Mouse (Mus musculus) intestine, postnatal 0 days (tissue): Measurements from ENCODE around the gene Rpn1. TPM values are rescaled to one million over a fixed set of nuclear protein-coding genes. Genes with fewer than 3 reads are reported as not detected.

Experiments used
- ATAC-seq: fragments of 200-750 bp; cut with Nextera tagmentation; 2 replicates; pipeline ENCODE4 v1.8.0; 2017; ENCODE audit warnings: mild to moderate bottlenecking, moderate TSS enrichment, moderate library complexity
- H3K27ac ChIP-seq: fragments of 300-500 bp; sonication (generic); 2 replicates; pipeline ENCODE4 v1.5.1; 2014; ENCODE audit warnings: mild to moderate bottlenecking, low read depth, low read length, moderate library complexity
- H3K27me3 ChIP-seq: fragments of 300-500 bp; sonication (generic); replicated peaks from 2 replicates; pipeline ENCODE4 v1.6.1; 2014; ENCODE audit warnings: low read length, mixed read lengths; ENCODE audit not compliant: control insufficient read depth, insufficient read depth
- H3K36me3 ChIP-seq: fragments of 300-500 bp; sonication (generic); 2 replicates; pipeline ENCODE4 v1.6.1; 2014; ENCODE audit warnings: mild to moderate bottlenecking, moderate library complexity; ENCODE audit not compliant: control insufficient read depth, insufficient read depth
- H3K4me1 ChIP-seq: fragments of 300-500 bp; sonication (generic); replicated peaks from 2 replicates; pipeline ENCODE4 v1.6.1; 2014; ENCODE audit warnings: antibody characterized with exemption, low read length, mixed read lengths; ENCODE audit not compliant: control insufficient read depth, insufficient read depth
- H3K4me2 ChIP-seq: fragments of 300-500 bp; sonication (generic); replicated peaks from 2 replicates; pipeline ENCODE4 v1.6.1; 2014; ENCODE audit warnings: low read depth, mild to moderate bottlenecking, moderate library complexity
- H3K4me3 ChIP-seq: fragments of 300-500 bp; sonication (generic); 2 replicates; pipeline ENCODE4 v1.5.1; 2014; ENCODE audit warnings: low read depth, low read length
- H3K9ac ChIP-seq: fragments of 300-500 bp; sonication (generic); 2 replicates; pipeline ENCODE4 v1.6.1; 2014; ENCODE audit warnings: mild to moderate bottlenecking, low read depth, low read length
- H3K9me3 ChIP-seq: fragments of 300-500 bp; sonication (generic); 2 replicates; pipeline ENCODE4 v1.6.1; 2016; ENCODE audit warnings: mixed run types; ENCODE audit not compliant: control insufficient read depth
- CTCF ChIP-seq: sonication (generic); IDR thresholded peaks from 2 replicates; pipeline ENCODE4 v1.5.1; 2016; ENCODE audit warnings: low read depth, mild to moderate bottlenecking, control low read depth, antibody characterized with exemption, moderate library complexity
- WGBS: fragments of 180-500 bp; shearing (Covaris S2); extraction: QIAGEN DNeasy Blood & Tissue Kit; methylation state at CpG from one replicate; pipeline ENCODE4 v1.1.7; 2014; 5-methylcytosine and 5-hydroxymethylcytosine counted together
- polyA plus RNA-seq: library from polyadenylated mRNA; unstranded; fragments of >200 nt; fragmentation: Nextera tagmentation; extraction: Ambion mirVana; gene quantifications from 2 replicates; pipeline ENCODE4 v1.2.1, GENCODE M21; 2015

Gene Rpn1
- polyA plus RNA-seq, 1 experiment from 2014 or later: 184 TPM

GRCm38 (mm10) chr6:88044577-88045405 is 39.5 kb upstream of the Rpn1 start, which contains the start of gene Rab7:
Gene Rab7 (minus strand): TSS chr6:88045270.
- no peaks in the 10 kb centered on the region for H3K36me3 ChIP-seq
- peak within 1 kb of the TSS; percentile 100 for H3K9ac ChIP-seq
- under 1% methylated on average over 78 of the region's 82 CpGs for WGBS
- no peak for TF ChIP-seq CTCF
- H3K4me3 ChIP-seq: peak within 1 kb of the TSS; percentile 91
- peak within 1 kb of the TSS; percentile 69 for H3K4me2 ChIP-seq
- H3K9me3 ChIP-seq: no peaks in the 10 kb centered on the region
- peak; percentile 88 for ATAC-seq
- peaks cover 10% of the 10 kb centered on the region; the same call in 1 of the 2 replicates for H3K4me1 ChIP-seq
- no peaks in the 10 kb centered on the region for H3K27me3 ChIP-seq
- H3K27ac ChIP-seq: peak within 1 kb of the TSS; percentile 96

GRCm38 (mm10) chr6:88045406-88045766 is 38.9 kb upstream of the Rpn1 start:
- 30% methylated on average over 3 of the region's 3 CpGs for WGBS
- Histone ChIP-seq H3K27me3 (no peaks in the 10 kb centered on the region), H3K9me3 (no peaks in the 10 kb centered on the region), H3K4me1 (peaks cover 10% of the 10 kb centered on the region; the same call in 1 of the 2 replicates), H3K4me2 (peak overlapping the region; percentile 69; the same call in 1 of the 2 replicates), H3K4me3 (no peak overlapping the region; the same call in 1 of the 2 replicates), H3K36me3 (no peaks in the 10 kb centered on the region), H3K27ac (no peak overlapping the region; the same call in 1 of the 2 replicates), H3K9ac (no peak overlapping the region)
- no peak for TF ChIP-seq CTCF
- no peak for ATAC-seq

- 53% methylated on average over 5 of the region's 5 CpGs for WGBS
- no peak for TF ChIP-seq CTCF
- no peak overlapping the region for H3K4me3 ChIP-seq
- no peaks in the 10 kb centered on the region for H3K9me3 ChIP-seq
- ATAC-seq: no peak
- no peak overlapping the region for H3K9ac ChIP-seq
- H3K27ac ChIP-seq: 0 out of 2 replicates have a peak overlapping the region, but pooled peaks have one; percentile 37
- H3K4me2 ChIP-seq: no peak overlapping the region
- H3K27me3 ChIP-seq: no peaks in the 10 kb centered on the region
- H3K4me1 ChIP-seq: peaks cover 10% of the 10 kb centered on the region; the same call in 1 of the 2 replicates
- no peaks in the 10 kb centered on the region for H3K36me3 ChIP-seq
Measured at GRCm38 (mm10) chr6:88047853-88048252, 36.4 kb upstream of the Rpn1 start.

GRCm38 (mm10) chr6:88049008-88049407 is 35.3 kb upstream of the Rpn1 start:
- Histone ChIP-seq H3K36me3 (no peaks in the 10 kb centered on the region), H3K4me1 (0 out of 2 replicates have a peak, but pooled peaks cover 10% of the 10 kb centered on the region), H3K9me3 (no peaks in the 10 kb centered on the region), H3K4me2 (peak overlapping the region; percentile 45), H3K27ac (peak overlapping the region; percentile 46), H3K27me3 (no peaks in the 10 kb centered on the region), H3K4me3 (no peak overlapping the region), H3K9ac (no peak overlapping the region)
- TF ChIP-seq CTCF: no peak
- ATAC-seq: peak; percentile 35
- WGBS: 39% methylated on average over 6 of the region's 6 CpGs

GRCm38 (mm10) chr6:88051206-88051605 is 33.1 kb upstream of the Rpn1 start:
- Histone ChIP-seq H3K4me3 (no peak overlapping the region), H3K9ac (no peak overlapping the region), H3K4me2 (no peak overlapping the region), H3K9me3 (no peaks in the 10 kb centered on the region), H3K4me1 (0 out of 2 replicates have a peak, but pooled peaks cover 10% of the 10 kb centered on the region), H3K27me3 (no peaks in the 10 kb centered on the region), H3K27ac (no peak overlapping the region), H3K36me3 (no peaks in the 10 kb centered on the region)
- no peak for TF ChIP-seq CTCF
- no peak for ATAC-seq
- 88% methylated on average over 5 of the region's 5 CpGs for WGBS

GRCm38 (mm10) chr6:88053228-88054080 is 30.8 kb upstream of the Rpn1 start:
- Histone ChIP-seq H3K36me3 (no peaks in the 10 kb centered on the region), H3K9me3 (no peaks in the 10 kb centered on the region), H3K27me3 (no peaks in the 10 kb centered on the region), H3K27ac (peak overlapping the region; percentile 54), H3K4me1 (peaks cover 8% of the 10 kb centered on the region; the same call in 1 of the 2 replicates), H3K4me3 (no peak overlapping the region), H3K4me2 (peak overlapping the region; percentile 41; the same call in 1 of the 2 replicates), H3K9ac (no peak overlapping the region)
- no peak for TF ChIP-seq CTCF
- ATAC-seq: peak; percentile 72
- WGBS: 33% methylated on average over 11 of the region's 11 CpGs
